Mouse (Mus musculus) embryonic facial prominence, embryonic 12.5 days (tissue): Measurements from ENCODE around the gene Rnaseh2a. TPM values are rescaled to one million over a fixed set of nuclear protein-coding genes. Genes with fewer than 3 reads are reported as not detected.

ENCODE experiments used
- ATAC-seq: fragments of 200-750 bp; cut with Nextera tagmentation; 2 replicates; pipeline ENCODE4 v1.8.0; 2017; ENCODE audit not compliant: insufficient number of reproducible peaks, insufficient read depth, low FRiP score, low TSS enrichment
- H3K27ac ChIP-seq: fragments of 300-500 bp; sonication (generic); 2 replicates; pipeline ENCODE4 v1.5.1; 2016; ENCODE audit warnings: mild to moderate bottlenecking
- H3K27me3 ChIP-seq: fragments of 300-500 bp; sonication (generic); 2 replicates; pipeline ENCODE4 v1.6.1; 2016; ENCODE audit warnings: mild to moderate bottlenecking, moderate library complexity
- H3K36me3 ChIP-seq: fragments of 300-500 bp; sonication (generic); 2 replicates; pipeline ENCODE4 v1.6.1; 2016; ENCODE audit warnings: mild to moderate bottlenecking
- H3K4me1 ChIP-seq: fragments of 300-500 bp; sonication (generic); 2 replicates; pipeline ENCODE4 v1.6.1; 2016
- H3K4me2 ChIP-seq: fragments of 300-500 bp; sonication (generic); replicated peaks from 2 replicates; pipeline ENCODE4 v1.6.1; 2016; ENCODE audit warnings: mild to moderate bottlenecking, moderate library complexity
- H3K4me3 ChIP-seq: fragments of 300-500 bp; sonication (generic); 2 replicates; pipeline ENCODE4 v1.5.1; 2016; ENCODE audit warnings: mild to moderate bottlenecking
- H3K9ac ChIP-seq: fragments of 300-500 bp; sonication (generic); 2 replicates; pipeline ENCODE4 v1.6.1; 2016; ENCODE audit warnings: mild to moderate bottlenecking, moderate library complexity
- H3K9me3 ChIP-seq: fragments of 300-500 bp; sonication (generic); 2 replicates; pipeline ENCODE4 v1.6.1; 2016; ENCODE audit warnings: mild to moderate bottlenecking, moderate library complexity
- WGBS: fragments of 180-500 bp; shearing (Covaris S2); methylation state at CpG from one replicate; pipeline ENCODE4 v1.1.7; 2016; 5-methylcytosine and 5-hydroxymethylcytosine counted together
- polyA plus RNA-seq: library from polyadenylated mRNA; unstranded; fragments of >200 nt; fragmentation: Nextera tagmentation; extraction: Ambion mirVana; gene quantifications from 2 replicates; pipeline ENCODE4 v1.2.1, GENCODE M21; 2016

Rnaseh2a gene
- polyA plus RNA-seq, 1 experiment from 2014 or later: 104 TPM

- WGBS: 50% methylated on average over 2 of the region's 2 CpGs
- Histone ChIP-seq H3K4me1 (no peaks in the 10 kb centered on the region), H3K9ac (no peak overlapping the region), H3K4me3 (no peak overlapping the region), H3K9me3 (no peaks in the 10 kb centered on the region), H3K4me2 (no peak overlapping the region), H3K27ac (no peak overlapping the region), H3K27me3 (peaks cover 20% of the 10 kb centered on the region), H3K36me3 (peaks cover 37% of the 10 kb centered on the region)
- no peak for ATAC-seq
Observed at GRCm38 (mm10) chr8:84956768-84957167, 12.8 kb downstream of the Rnaseh2a start.

GRCm38 (mm10) chr8:84952612-84953255 is 16.8 kb downstream of the Rnaseh2a start:
- H3K9me3 ChIP-seq: no peaks in the 10 kb centered on the region
- WGBS: 6% methylated on average over 18 of the region's 18 CpGs
- H3K36me3 ChIP-seq: peaks cover 11% of the 10 kb centered on the region; the same call in 1 of the 2 replicates
- H3K27me3 ChIP-seq: peaks cover 55% of the 10 kb centered on the region
- ATAC-seq: no peak
- H3K27ac ChIP-seq: no peak overlapping the region
- no peak overlapping the region for H3K4me2 ChIP-seq
- H3K4me1 ChIP-seq: no peaks in the 10 kb centered on the region
- H3K9ac ChIP-seq: no peak overlapping the region
- no peak overlapping the region for H3K4me3 ChIP-seq

- Histone ChIP-seq H3K9ac (no peak overlapping the region), H3K27ac (no peak overlapping the region), H3K4me1 (peaks cover 10% of the 10 kb centered on the region), H3K4me2 (no peak overlapping the region), H3K4me3 (no peak overlapping the region), H3K36me3 (no peaks in the 10 kb centered on the region), H3K27me3 (peaks cover 82% of the 10 kb centered on the region), H3K9me3 (no peaks in the 10 kb centered on the region)
- no peak for ATAC-seq
- whole genome bisulfite sequencing: 21% methylated on average over 12 of the region's 12 CpGs
Observed at GRCm38 (mm10) chr8:84949753-84950152, 19.8 kb downstream of the Rnaseh2a start.

- peaks cover 86% of the 10 kb centered on the region for H3K27me3 ChIP-seq
- peaks cover 16% of the 10 kb centered on the region for H3K4me1 ChIP-seq
- 17% methylated on average over 9 of the region's 9 CpGs for WGBS
- H3K9ac ChIP-seq: no peak overlapping the region
- H3K36me3 ChIP-seq: no peaks in the 10 kb centered on the region
- 0 out of 2 replicates have a peak, but pooled peaks have one; percentile 2 for ATAC-seq
- no peak overlapping the region for H3K4me3 ChIP-seq
- no peaks in the 10 kb centered on the region for H3K9me3 ChIP-seq
- no peak overlapping the region for H3K4me2 ChIP-seq
- no peak overlapping the region for H3K27ac ChIP-seq
Observed at GRCm38 (mm10) chr8:84947241-84947545, 22.4 kb downstream of the Rnaseh2a start.

GRCm38 (mm10) chr8:84946528-84947240 is 22.9 kb downstream of the Rnaseh2a start, which contains the start of gene Rtbdn:
Gene Rtbdn, plus strand, starts transcription at chr8:84946991.
- peak within 1 kb of the TSS; percentile 86 for H3K4me2 ChIP-seq
- H3K4me1 ChIP-seq: peaks cover 16% of the 10 kb centered on the region
- peak within 1 kb of the TSS; percentile 46 for H3K4me3 ChIP-seq
- no peaks in the 10 kb centered on the region for H3K36me3 ChIP-seq
- H3K27me3 ChIP-seq: peaks cover 81% of the 10 kb centered on the region
- 0 out of 2 replicates have a peak, but pooled peaks have one; percentile 16 for ATAC-seq
- H3K9ac ChIP-seq: peak within 1 kb of the TSS; percentile 48
- no peaks in the 10 kb centered on the region for H3K9me3 ChIP-seq
- 9% methylated on average over 17 of the region's 17 CpGs for WGBS
- no peak within 1 kb of the TSS for H3K27ac ChIP-seq

- Histone ChIP-seq H3K4me2 (peak overlapping the region; percentile 86), H3K4me1 (peaks cover 16% of the 10 kb centered on the region), H3K9ac (peak overlapping the region; percentile 48), H3K4me3 (peak overlapping the region; percentile 46), H3K27me3 (peaks cover 79% of the 10 kb centered on the region), H3K27ac (no peak overlapping the region), H3K36me3 (no peaks in the 10 kb centered on the region), H3K9me3 (no peaks in the 10 kb centered on the region)
- ATAC-seq: 0 out of 2 replicates have a peak, but pooled peaks have one; percentile 25
- 2% methylated on average over 51 of the region's 67 CpGs for WGBS
Observed at GRCm38 (mm10) chr8:84945633-84946527, 23.7 kb downstream of the Rnaseh2a start.

GRCm38 (mm10) chr8:84945235-84945632 is 24.3 kb downstream of the Rnaseh2a start:
- H3K4me3 ChIP-seq: peak overlapping the region; percentile 46
- no peaks in the 10 kb centered on the region for H3K36me3 ChIP-seq
- H3K27me3 ChIP-seq: peaks cover 79% of the 10 kb centered on the region
- no peak for ATAC-seq
- 2% methylated on average over 11 of the region's 11 CpGs for WGBS
- no peaks in the 10 kb centered on the region for H3K9me3 ChIP-seq
- no peak overlapping the region for H3K9ac ChIP-seq
- no peak overlapping the region for H3K27ac ChIP-seq
- H3K4me1 ChIP-seq: peaks cover 16% of the 10 kb centered on the region
- H3K4me2 ChIP-seq: peak overlapping the region; percentile 86

GRCm38 (mm10) chr8:84944478-84945160 is 24.9 kb downstream of the Rnaseh2a start:
- Histone ChIP-seq H3K27me3 (peaks cover 74% of the 10 kb centered on the region), H3K4me1 (peaks cover 16% of the 10 kb centered on the region), H3K9ac (no peak overlapping the region), H3K4me3 (peak overlapping the region; percentile 13; the same call in 1 of the 2 replicates), H3K36me3 (no peaks in the 10 kb centered on the region), H3K27ac (no peak overlapping the region), H3K4me2 (peak overlapping the region; percentile 15; the same call in 1 of the 2 replicates), H3K9me3 (no peaks in the 10 kb centered on the region)
- no peak for ATAC-seq
- WGBS: 3% methylated on average over 26 of the region's 26 CpGs

GRCm38 (mm10) chr8:84943699-84944098 is 25.9 kb downstream of the Rnaseh2a start:
- peaks cover 71% of the 10 kb centered on the region for H3K27me3 ChIP-seq
- no peaks in the 10 kb centered on the region for H3K9me3 ChIP-seq
- H3K4me1 ChIP-seq: peaks cover 16% of the 10 kb centered on the region
- 18% methylated on average over 4 of the region's 4 CpGs for WGBS
- H3K4me3 ChIP-seq: no peak overlapping the region
- H3K4me2 ChIP-seq: no peak overlapping the region
- no peaks in the 10 kb centered on the region for H3K36me3 ChIP-seq
- no peak overlapping the region for H3K9ac ChIP-seq
- ATAC-seq: no peak
- H3K27ac ChIP-seq: no peak overlapping the region

GRCm38 (mm10) chr8:84937620-84938485 is 31.7 kb downstream of the Rnaseh2a start:
- H3K36me3 ChIP-seq: no peaks in the 10 kb centered on the region
- peak overlapping the region; percentile 74; the same call in 1 of the 2 replicates for H3K4me2 ChIP-seq
- WGBS: 63% methylated on average over 13 of the region's 13 CpGs
- no peak overlapping the region; the same call in 1 of the 2 replicates for H3K4me3 ChIP-seq
- no peak for ATAC-seq
- no peak overlapping the region for H3K27ac ChIP-seq
- H3K9me3 ChIP-seq: no peaks in the 10 kb centered on the region
- H3K27me3 ChIP-seq: peaks cover 69% of the 10 kb centered on the region
- no peak overlapping the region for H3K9ac ChIP-seq
- H3K4me1 ChIP-seq: peaks cover 16% of the 10 kb centered on the region
